Mouse (Mus musculus): ENCODE data around the gene Defb23.

Gene Defb23

GRCm38 (mm10) chr2:152411471-152411870, 52.9 kb downstream of the Defb23 start:
- CTCF ChIA-PET = interaction anchor here (0.6 to 1.5 kb wide), 10 partner anchors 16 to 391 kb away, joined by 3 to 7 read pairs (median 4); no protein-coding TSS in a partner anchor
- POLR2A ChIA-PET = interaction anchor here (0.6 to 10.6 kb wide), 30 partner anchors 8 to 1465 kb away, joined by 3 to 102 read pairs (median 5); partner anchors contain the start of genes Sox12 (in 3 of the 4), Trib3 (in 2 of the 4) and Nrsn2 (in 1 of the 4)

- POLR2A ChIA-PET = interaction anchor here (0.6 to 10.6 kb wide), 33 partner anchors 8 to 491 kb away, joined by 3 to 102 read pairs (median 5); partner anchors contain the start of genes Sox12 (in 3 of the 4), Nrsn2 (in 1 of the 4) and Trib3 (in 1 of the 4)
- CTCF ChIA-PET = interaction anchor here (0.6 to 1.5 kb wide), 12 partner anchors 15 to 391 kb away, joined by 3 to 7 read pairs (median 3); no protein-coding TSS in a partner anchor
These were observed 53.4 kb downstream of the Defb23 start for GRCm38 (mm10) chr2:152410971-152411371.

- ChIA-PET POLR2A (interaction anchor here in 3 of 4 experiments (0.6 to 10.6 kb wide), 13 partner anchors 8 to 66 kb away, joined by 3 to 102 read pairs (median 7); partner anchors contain the start of genes Trib3 (in 2 of the 3) and Sox12 (in 1 of the 3)), CTCF (interaction anchor here in 1 of 4 experiments (1.2 kb wide), 1 partner anchor 18 kb away, joined by 3 read pairs; no protein-coding TSS in a partner anchor)
These were observed 54.6 kb downstream of the Defb23 start for GRCm38 (mm10) chr2:152409781-152410180.
